Mouse (Mus musculus) olfactory bulb, adult 2 months (tissue): ENCODE measurements around the gene Wars.

Source experiments
- CTCF ChIP-seq: fragments of 200-500 bp; IDR thresholded peaks from 2 replicates; pipeline ENCODE4 v1.5.1; 2012; ENCODE audit warnings: low read depth, mild to moderate bottlenecking, low read length, moderate library complexity; ENCODE audit not compliant: insufficient read depth
- POLR2A ChIP-seq: fragments of 200-500 bp; IDR thresholded peaks from 2 replicates; pipeline ENCODE4 v1.6.1; 2012; ENCODE audit warnings: mild to moderate bottlenecking, low read depth, low read length, moderate library complexity; ENCODE audit not compliant: insufficient read depth

DNA sequence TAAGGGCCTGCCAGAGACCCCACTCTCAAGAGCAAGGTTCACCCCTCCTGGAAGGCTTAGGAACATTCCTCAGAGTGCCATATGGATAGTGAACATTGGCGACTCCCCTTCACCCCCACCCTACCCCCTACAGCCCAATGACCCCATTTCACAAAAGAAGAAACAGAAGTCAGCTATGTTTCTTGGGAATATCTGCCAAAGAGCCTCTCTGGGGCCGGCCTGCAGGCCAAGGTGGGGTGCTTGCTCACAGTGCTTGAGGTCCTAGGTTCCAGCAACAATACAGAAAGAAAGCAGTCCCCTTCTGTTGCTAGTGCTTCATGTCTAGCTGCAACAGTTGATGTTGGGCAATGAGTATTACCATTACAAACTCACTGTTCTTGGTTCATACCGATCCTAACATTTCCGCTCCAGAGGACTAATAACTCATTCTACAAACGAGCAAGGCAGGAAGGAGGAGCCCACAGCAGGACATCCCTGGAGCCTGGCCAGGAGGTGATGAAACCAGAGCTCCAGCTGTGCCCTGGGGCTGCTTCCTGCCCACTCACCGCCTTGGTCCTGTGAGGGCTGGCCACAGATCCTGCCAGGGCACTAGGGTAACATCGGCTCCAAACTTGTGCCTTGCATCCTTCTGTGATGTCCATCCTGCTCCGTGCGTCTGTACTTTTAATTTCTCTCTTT lies 61.9 kb downstream of the Wars start:
- no peak for TF ChIP-seq CTCF
- no peak for TF ChIP-seq POLR2A
